Mouse (Mus musculus): ENCODE results near the gene Crk.

DNA sequence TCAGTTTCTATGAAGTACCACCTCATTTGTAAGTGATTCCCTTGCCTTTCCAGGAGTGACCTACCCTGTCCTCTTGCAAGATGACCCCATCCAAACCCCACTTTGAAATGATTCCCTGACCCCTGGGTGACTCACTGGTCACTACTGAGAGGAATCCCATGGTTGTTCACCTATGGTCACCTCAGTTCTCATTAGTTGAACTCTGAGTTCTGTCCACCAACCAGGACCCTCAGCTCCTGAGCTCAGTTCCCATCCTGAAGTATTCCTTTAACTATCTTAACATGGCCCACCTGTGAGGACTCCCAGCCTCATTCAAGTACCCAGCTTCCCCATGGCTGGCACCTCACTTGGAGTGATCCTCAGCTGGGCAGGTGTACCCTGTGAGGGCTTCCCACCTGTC is 21.2 kb upstream of the Crk start:
- no peak for TF ChIP-seq CTCF (IDR thresholded peaks at IDR 0.05; ENCODE audit: low read depth)
- TF ChIP-seq EP300 (IDR thresholded peaks at IDR 0.05; ENCODE audit: low read depth) = no peak

Data from liver, embryonic 14.5 days (tissue).